ENCODE assay signal across 8 mouse cellular contexts in the genomic region with DNA sequence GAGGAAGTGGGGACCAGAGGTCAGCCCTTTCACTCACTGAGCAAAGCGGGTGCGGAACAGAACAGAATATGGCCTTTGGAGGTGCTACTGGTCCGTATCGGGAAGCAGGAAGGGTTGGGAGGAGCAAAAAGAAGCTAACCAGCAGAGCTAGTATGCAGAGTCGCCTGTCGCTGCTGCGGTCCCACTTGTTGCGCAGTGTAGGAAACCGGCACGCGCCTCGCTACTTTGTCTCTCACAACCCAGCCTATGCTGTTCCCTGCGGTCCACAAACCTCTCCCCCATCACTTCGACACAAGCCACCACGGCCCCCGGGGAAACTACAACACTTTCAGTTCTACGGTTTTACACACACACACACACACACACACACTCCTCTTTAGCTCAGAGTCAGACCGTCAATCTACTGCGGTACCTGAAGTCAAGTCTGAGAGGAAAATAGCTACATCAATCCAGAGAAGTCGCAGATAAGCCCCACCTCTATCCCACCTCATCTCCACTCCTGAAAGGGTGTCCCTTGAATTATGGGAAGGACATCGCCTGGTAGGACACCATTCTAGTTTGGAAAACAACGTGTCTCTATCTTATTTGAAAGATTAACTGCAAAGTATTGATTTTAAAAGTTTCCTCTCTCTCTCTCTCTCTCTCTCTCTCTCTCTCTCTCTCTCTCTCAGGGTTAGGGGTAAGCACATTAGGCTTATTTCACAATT. TPM values are rescaled to one million over a fixed set of nuclear protein-coding genes. Genes with fewer than 3 reads are reported as not detected.
DNase-seq lines count a peak whose midpoint lies in the region; ATAC-seq lines count a peak whose summit lies in the region.

No protein-coding gene starts in this region.

- peak overlapping the region; percentile 13 for H3K9ac ChIP-seq in intestine, embryonic 15.5 days
- peak overlapping the region; percentile 39 for H3K9ac ChIP-seq in liver, embryonic 16.5 days (ENCODE audit: low read depth, low read length)
- no peak overlapping the region for H3K9ac ChIP-seq in neural tube, embryonic 11.5 days (ENCODE audit: low read length)

- H3K4me2 ChIP-seq in intestine, embryonic 15.5 days (replicated peaks) = peak overlapping the region; percentile 88
- peak overlapping the region; percentile 69 for H3K4me2 ChIP-seq in liver, embryonic 16.5 days (ENCODE audit: low read depth, low read length)
- H3K4me2 ChIP-seq in neural tube, embryonic 11.5 days (ENCODE audit: low read depth) = peak overlapping the region; percentile 82

- H3K4me3 ChIP-seq in intestine, embryonic 15.5 days (replicated peaks) = peak overlapping the region; percentile 35
- H3K4me3 ChIP-seq in liver, embryonic 16.5 days (ENCODE audit: low read depth, low read length) = peak overlapping the region; percentile 56
- peak overlapping the region; percentile 24 for H3K4me3 ChIP-seq in neural tube, embryonic 11.5 days (ENCODE audit: low read depth, low read length)

- 2% methylated on average over 22 of the region's 22 CpGs for WGBS in intestine, embryonic 15.5 days
- WGBS in liver, embryonic 16.5 days (ENCODE audit: insufficient replicate concordance) = 1% methylated on average over 22 of the region's 22 CpGs
- under 1% methylated on average over 22 of the region's 22 CpGs for WGBS in neural tube, embryonic 11.5 days

- no peaks in the 10 kb centered on the region for H3K9me3 ChIP-seq in intestine, embryonic 15.5 days
- H3K9me3 ChIP-seq in liver, embryonic 16.5 days (replicated peaks; ENCODE audit: control insufficient read depth, low read length) = no peaks in the 10 kb centered on the region
- no peaks in the 10 kb centered on the region for H3K9me3 ChIP-seq in neural tube, embryonic 11.5 days (ENCODE audit: control insufficient read depth, low read length)

- no peak overlapping the region for H3K27ac ChIP-seq in intestine, embryonic 15.5 days
- peak overlapping the region; percentile 74 for H3K27ac ChIP-seq in liver, embryonic 16.5 days (ENCODE audit: low read length)
- no peak overlapping the region for H3K27ac ChIP-seq in neural tube, embryonic 11.5 days (ENCODE audit: low read depth, low read length)

- H3K4me1 ChIP-seq in intestine, embryonic 15.5 days (replicated peaks) = peaks cover 22% of the 10 kb centered on the region
- peaks cover 3% of the 10 kb centered on the region; the same call in 1 of the 2 replicates for H3K4me1 ChIP-seq in liver, embryonic 16.5 days (ENCODE audit: control insufficient read depth, low read depth, low read length)
- H3K4me1 ChIP-seq in neural tube, embryonic 11.5 days (ENCODE audit: control insufficient read depth, insufficient read depth, low read length) = peaks cover 24% of the 10 kb centered on the region

- no peaks in the 10 kb centered on the region for H3K36me3 ChIP-seq in intestine, embryonic 15.5 days
- H3K36me3 ChIP-seq in liver, embryonic 16.5 days (ENCODE audit: control insufficient read depth, insufficient read depth) = no peaks in the 10 kb centered on the region
- H3K36me3 ChIP-seq in neural tube, embryonic 11.5 days (ENCODE audit: control insufficient read depth, insufficient read depth, low read length) = no peaks in the 10 kb centered on the region

- ATAC-seq in granulocyte monocyte progenitor cell, adult 5-6 weeks (replicated peaks; ENCODE audit: poor library complexity, severe bottlenecking) = peak; percentile 27
- peak; percentile 7; the same call in 1 of the 2 replicates for ATAC-seq in intestine, embryonic 15.5 days
- peak; percentile 17; the same call in 1 of the 2 replicates for ATAC-seq in liver, embryonic 16.5 days (ENCODE audit: low read depth)
- no peak for ATAC-seq in neural tube, embryonic 11.5 days (ENCODE audit: insufficient read depth, low FRiP score, low TSS enrichment)

- no peaks in the 10 kb centered on the region; the same call in 1 of the 2 replicates for H3K27me3 ChIP-seq in intestine, embryonic 15.5 days (replicated peaks)
- peaks cover 95% of the 10 kb centered on the region for H3K27me3 ChIP-seq in liver, embryonic 16.5 days (ENCODE audit: control insufficient read depth, insufficient read depth, low read depth, low read length)
- H3K27me3 ChIP-seq in neural tube, embryonic 11.5 days (ENCODE audit: control insufficient read depth, insufficient read depth, low read length) = peaks cover 43% of the 10 kb centered on the region

- DNase-seq in ovary, postnatal 36 days (ENCODE audit: low spot score) = peak; percentile 49
- no peak for DNase-seq in ovary, postnatal 10 days (ENCODE audit: low spot score)
- peak; percentile 76 for DNase-seq in cerebellum, adult 9-10 months
- DNase-seq in neural tube, embryonic 11.5 days (ENCODE audit: low spot score) = peak; percentile 33
- peak; percentile 73 to 79 for DNase-seq in thymus, postnatal 36 days

RNA-seq across cellular contexts. Expression of gene Gm37419, which starts 3.4 kb away (rescaled TPM):
- total RNA-seq in granulocyte monocyte progenitor cell, adult 5-6 weeks (2014; fragmentation: Nextera tagmentation) = not detected in 2 replicates
- not detected in 2 replicates for total RNA-seq in granulocyte monocyte progenitor cell, adult 5-6 weeks (2017)
- not detected in 2 replicates for polyA plus RNA-seq in intestine, embryonic 15.5 days (2015; fragmentation: Nextera tagmentation; extraction: Ambion mirVana)
- polyA plus RNA-seq in liver, embryonic 16.5 days (2015; fragmentation: Nextera tagmentation; extraction: Ambion mirVana) = not detected in 2 replicates
- not detected in 2 replicates for polyA plus RNA-seq in neural tube, embryonic 11.5 days (2014; fragmentation: Nextera tagmentation; extraction: Ambion mirVana)

RNA-seq across cellular contexts. Expression of gene Bcl6, which starts 3.7 kb away (rescaled TPM):
- 4.4 and 5.7 TPM in 2 replicates for total RNA-seq in granulocyte monocyte progenitor cell, adult 5-6 weeks (2014; fragmentation: Nextera tagmentation)
- total RNA-seq in granulocyte monocyte progenitor cell, adult 5-6 weeks (2017) = 1.5 and 2.1 TPM in 2 replicates
- 0.90 and 0.91 TPM in 2 replicates for polyA plus RNA-seq in intestine, embryonic 15.5 days (2015; fragmentation: Nextera tagmentation; extraction: Ambion mirVana)
- 0.28 TPM in 2 replicates for polyA plus RNA-seq in liver, embryonic 16.5 days (2015; fragmentation: Nextera tagmentation; extraction: Ambion mirVana)
- polyA plus RNA-seq in neural tube, embryonic 11.5 days (2014; fragmentation: Nextera tagmentation; extraction: Ambion mirVana) = 0.14 and 0.16 TPM in 2 replicates

RNA-seq across cellular contexts. Expression of gene Rtp2, which starts 52.7 kb away (rescaled TPM):
- not detected in 2 replicates for total RNA-seq in granulocyte monocyte progenitor cell, adult 5-6 weeks (2014; fragmentation: Nextera tagmentation)
- not detected in 2 replicates for total RNA-seq in granulocyte monocyte progenitor cell, adult 5-6 weeks (2017)
- polyA plus RNA-seq in intestine, embryonic 15.5 days (2015; fragmentation: Nextera tagmentation; extraction: Ambion mirVana) = not detected in 2 replicates
- not detected in 2 replicates for polyA plus RNA-seq in liver, embryonic 16.5 days (2015; fragmentation: Nextera tagmentation; extraction: Ambion mirVana)
- not detected in 2 replicates for polyA plus RNA-seq in neural tube, embryonic 11.5 days (2014; fragmentation: Nextera tagmentation; extraction: Ambion mirVana)
